Mouse (Mus musculus): ENCODE results near the gene Atf7. TPM values are rescaled to one million over a fixed set of nuclear protein-coding genes. Genes with fewer than 3 reads are reported as not detected.

The Atf7 gene
- total RNA-seq, 2 experiments from 2014 or later = 42.7 to 50.3 TPM

- no peak for DNase-seq
- intact Hi-C loops (cut with DNase I) = no loop called here
These were observed 121.1 kb downstream of the Atf7 start for GRCm38 (mm10) chr15:102503924-102504782.

DNA sequence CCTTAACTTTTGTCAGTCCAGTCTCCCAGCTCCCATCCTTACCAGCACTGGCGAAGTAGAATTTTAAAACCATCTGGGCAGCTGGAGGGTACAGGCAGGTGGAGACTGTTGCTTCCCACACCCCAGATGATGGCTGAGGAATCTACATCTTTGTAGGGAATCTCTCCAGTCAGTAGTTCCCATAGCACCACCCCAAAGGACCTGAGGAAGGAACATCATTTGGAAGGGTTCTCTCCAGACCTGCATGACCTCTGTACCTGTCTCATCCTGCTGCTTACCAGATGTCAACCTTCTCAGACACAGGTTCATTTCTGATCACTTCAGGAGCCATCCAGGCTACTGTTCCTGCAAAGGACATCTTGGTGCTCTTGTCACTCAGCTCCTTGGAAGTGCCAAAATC lies 121.8 kb downstream of the Atf7 start, which contains the start of gene Gm10337:
Gene Gm10337, plus strand, starts transcription at position 276 of the 400 bp plus-strand sequence.
- no peak for DNase-seq
- intact Hi-C loops (cut with DNase I) = no loop called here

- no peak for DNase-seq
- intact Hi-C loops (cut with DNase I) = no loop called here
These were observed 122.9 kb downstream of the Atf7 start for GRCm38 (mm10) chr15:102502254-102502840.

GRCm38 (mm10) chr15:102501084-102501814 lies 124.0 kb downstream of the Atf7 start:
- no peak for DNase-seq
- intact Hi-C loops (cut with DNase I) = no loop called here

DNA sequence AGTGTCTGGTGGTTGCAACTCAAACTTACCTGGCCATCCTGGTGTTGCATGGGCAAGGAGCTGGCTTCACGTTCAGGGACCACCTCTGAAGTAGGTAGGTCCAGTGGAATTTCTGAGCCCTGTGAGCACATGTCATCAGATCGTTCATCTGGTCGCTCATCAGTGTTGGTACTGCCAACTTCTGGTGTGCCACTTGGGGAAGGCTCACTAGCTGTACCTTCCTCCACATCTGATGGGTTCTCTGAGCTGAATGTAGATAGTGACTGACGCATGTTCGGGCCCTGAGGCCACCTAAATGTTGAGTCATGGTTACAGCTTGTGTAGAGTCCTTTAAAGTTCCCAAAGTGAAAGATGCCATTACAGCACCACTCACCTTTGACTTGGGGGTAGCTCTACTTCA lies 124.8 kb downstream of the Atf7 start:
- intact Hi-C loops (cut with DNase I) = no loop called here
- no peak for DNase-seq

DNA sequence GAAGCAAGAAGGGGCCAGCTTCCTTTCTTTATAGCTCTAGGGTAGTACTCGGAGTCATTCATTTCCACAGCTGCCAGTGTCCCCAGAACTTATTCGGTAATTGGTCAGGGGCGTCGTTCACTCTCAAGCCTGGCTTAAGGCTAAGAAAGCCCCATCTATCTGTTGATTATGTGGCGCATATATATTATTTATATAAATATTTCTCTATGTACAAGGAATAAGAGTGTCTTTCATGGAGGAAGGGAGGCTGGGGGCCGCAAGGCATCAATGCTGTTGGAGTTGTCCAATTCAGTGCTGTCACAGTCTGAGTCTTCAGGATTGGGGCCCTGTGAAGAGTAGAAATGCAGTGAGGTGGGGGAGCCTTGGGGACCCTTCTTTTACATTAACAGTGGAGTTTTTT lies 125.4 kb downstream of the Atf7 start:
- DNase-seq = no peak
- intact Hi-C loops (cut with DNase I) = no loop called here

DNA sequence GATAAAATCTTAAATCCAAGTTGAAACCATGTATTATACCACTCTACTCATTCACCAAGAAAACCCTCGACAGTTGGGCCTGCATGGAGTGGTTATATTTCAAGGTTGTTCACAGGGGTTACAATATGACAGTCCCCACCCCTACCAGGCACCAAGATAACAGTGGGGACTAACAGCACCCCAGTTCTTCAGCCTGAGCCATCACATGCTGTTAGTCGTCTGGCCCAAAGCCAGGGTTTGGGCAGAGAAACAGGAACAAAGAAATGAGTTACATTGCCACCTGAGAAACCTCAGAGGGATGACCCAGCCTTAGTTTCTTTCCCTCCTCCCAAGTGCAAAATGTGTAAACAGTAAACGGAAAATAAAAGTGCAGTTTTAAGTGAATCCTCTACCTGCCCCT lies 125.9 kb downstream of the Atf7 start:
- intact Hi-C loops (cut with DNase I) = no loop called here
- DNase-seq = no peak

GRCm38 (mm10) chr15:102498322-102498721 lies 126.9 kb downstream of the Atf7 start:
- intact Hi-C loops (cut with DNase I) = no loop called here
- no peak for DNase-seq

DNA sequence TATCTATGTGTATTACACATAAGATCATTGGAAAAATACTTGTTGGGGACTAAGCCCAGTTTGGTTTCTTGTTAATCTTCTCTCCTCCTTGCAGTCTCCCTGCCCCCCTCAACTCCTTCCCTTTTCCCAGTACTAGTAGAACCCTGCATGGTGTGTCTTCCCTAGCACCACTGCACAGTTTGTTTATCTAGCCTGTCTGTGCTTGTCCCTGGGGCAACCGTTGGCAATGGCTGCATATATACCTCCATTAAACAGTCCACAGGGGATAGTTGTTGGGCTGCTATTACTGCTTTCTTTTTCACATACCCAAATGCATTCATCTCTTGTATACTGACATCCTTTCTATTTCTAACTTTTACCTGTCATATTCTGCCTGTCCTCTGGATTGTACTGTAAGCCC lies 137.6 kb downstream of the Atf7 start:
- DNase-seq = no peak
- intact Hi-C loops (cut with DNase I) = no loop called here

GRCm38 (mm10) chr15:102485853-102486252 lies 139.4 kb downstream of the Atf7 start:
- intact Hi-C loops (cut with DNase I) = no loop called here
- DNase-seq = no peak

DNA sequence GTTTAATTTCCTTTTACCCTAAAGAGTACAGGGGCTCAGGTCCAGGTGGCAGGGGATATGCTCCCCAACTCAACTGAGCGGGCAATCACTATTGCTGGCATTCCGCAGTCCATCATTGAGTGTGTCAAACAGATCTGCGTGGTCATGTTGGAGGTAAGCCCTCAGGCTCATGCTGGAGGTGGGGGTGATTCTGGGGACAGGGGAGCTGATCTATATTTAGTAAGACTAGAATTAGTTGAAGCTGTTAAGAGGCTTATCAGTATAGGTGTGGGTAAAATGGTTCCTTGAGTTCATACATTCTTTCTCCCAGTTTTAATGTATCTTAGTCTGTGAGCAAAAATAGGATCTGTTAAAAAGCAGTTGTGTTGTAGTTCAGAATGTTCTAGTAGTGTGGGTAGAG lies 142.1 kb downstream of the Atf7 start:
- intact Hi-C loops (cut with DNase I) = no loop called here
- DNase-seq = no peak

Small RNA genes lying within 50 kb of the gene (microRNA-seq; reads per million reads assigned to microRNA genes)
- 0 to 0.36 reads per million in 2 experiments for gene Mir688

Other genes starting within 250 kb of the Atf7 start
- 10 to 100 TPM; 20.2 to 22.8 TPM for gene Sp1, start 219.3 kb downstream of the Atf7 start, total RNA-seq (2021)
- gene Amhr2, start 180.1 kb downstream of the Atf7 start, total RNA-seq (2021) = 1 to 10 TPM; 9.1 to 10.0 TPM
- 10 to 100 TPM; 13.4 to 13.7 TPM for gene Prr13, start 166.4 kb downstream of the Atf7 start, total RNA-seq (2021)
- gene Pcbp2, start 154.9 kb downstream of the Atf7 start, total RNA-seq (2021) = 100 to 1,000 TPM; 350 to 411 TPM
- not detected for gene Gm10337, start 121.7 kb downstream of the Atf7 start, total RNA-seq (2021)
- 1 to 10 TPM; 1.6 to 1.9 TPM for gene Map3k12, start 108.4 kb downstream of the Atf7 start, total RNA-seq (2021)
- 10 to 100 TPM; 33.0 to 33.4 TPM for gene Tarbp2, start 107.3 kb downstream of the Atf7 start, total RNA-seq (2021)
- 1 to 10 TPM; 1.3 to 2.1 TPM for gene Npff, start 100.5 kb downstream of the Atf7 start, total RNA-seq (2021)
- gene Gm28047, start 397 bp downstream of the Atf7 start, total RNA-seq (2021) = 1 to 10 TPM in 1 of 2 experiments, not detected in 1; 1.6 TPM
- gene Atp5g2, start 46.9 kb upstream of the Atf7 start, total RNA-seq (2021) = 10 to 100 TPM; 12.7 to 29.6 TPM
- gene Calcoco1, start 96.7 kb upstream of the Atf7 start, total RNA-seq (2021) = 10 to 100 TPM; 57.9 to 72.7 TPM